Mouse (Mus musculus) liver, embryonic 14.5 days (tissue): ENCODE measurements at regions not wholly inside any gene's neighbourhood (a gene's known extent, or its start where the extent isn't known, plus 50 kb on each side); places are given as distances from the start of the nearest gene placed in this dataset.

Experiments used
- CTCF ChIP-seq: IDR thresholded peaks from 2 replicates; pipeline ENCODE4 v1.5.1; 2016; ENCODE audit warnings: antibody characterized with exemption, low read depth, control low read depth
- EP300 ChIP-seq: IDR thresholded peaks from 2 replicates; pipeline ENCODE4 v1.6.1; 2016; ENCODE audit warnings: antibody characterized with exemption, low read depth

DNA sequence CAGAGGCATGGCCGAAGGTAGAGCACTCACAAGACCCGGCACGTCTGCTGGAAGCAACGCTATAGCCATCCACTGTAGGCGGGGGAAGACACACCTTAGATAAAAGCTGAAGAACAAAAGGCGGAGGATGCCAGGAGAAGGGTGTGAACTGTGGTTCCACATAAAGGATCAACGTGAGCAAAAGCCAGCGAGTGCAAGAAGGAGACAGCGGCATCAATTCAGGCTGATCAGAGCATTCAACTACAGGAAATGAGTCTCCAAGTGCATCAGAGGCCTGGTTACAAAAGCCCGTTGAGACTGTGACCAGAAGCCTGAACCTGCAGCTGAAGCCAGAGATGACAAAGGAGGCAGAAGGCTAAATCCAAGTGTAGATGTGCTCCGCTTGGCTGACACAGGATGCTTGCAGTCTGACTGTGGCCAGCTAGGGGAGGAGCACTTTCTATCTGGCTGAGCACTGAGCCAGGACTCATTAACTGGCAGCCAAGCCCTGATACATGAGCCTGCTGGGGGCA, 139.5 kb upstream of the Slc22a22 start:
- TF ChIP-seq CTCF (no peak), EP300 (no peak)
